Mouse (Mus musculus): ENCODE data around the gene Tas2r143.

Tas2r143 gene

DNA sequence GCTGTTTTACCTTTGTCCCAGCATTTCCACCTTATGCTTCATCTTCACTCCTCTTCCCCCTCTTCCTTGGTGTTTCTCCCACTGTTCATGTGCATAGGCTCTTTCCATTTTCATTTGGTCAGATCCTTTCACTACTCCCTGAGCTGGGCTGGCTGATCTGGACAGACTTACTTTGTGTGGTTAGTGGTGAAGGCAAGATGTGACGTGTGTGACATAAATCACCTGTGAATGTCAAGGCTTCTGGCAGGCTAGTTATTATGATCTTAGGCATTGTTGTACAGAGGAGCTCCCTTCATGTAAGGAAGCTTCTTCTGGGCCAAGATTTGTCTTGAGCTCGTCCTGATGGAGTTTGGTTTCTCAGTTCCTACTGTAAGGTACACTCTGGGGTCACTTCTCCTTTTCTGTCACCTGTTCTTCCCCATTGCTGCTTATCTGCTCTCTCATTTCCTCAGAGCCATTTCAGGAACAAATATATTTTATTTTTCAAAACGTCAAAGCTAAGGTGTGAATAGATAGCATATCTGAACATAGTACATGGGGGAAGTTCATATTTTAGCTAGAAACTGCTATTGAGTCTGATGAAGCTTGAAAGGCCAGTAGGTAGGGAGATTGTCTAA lies 2.9 kb upstream of the Tas2r143 start:
- no peak for DNase-seq (ENCODE audit: low spot score in 2 of 2)

DNA sequence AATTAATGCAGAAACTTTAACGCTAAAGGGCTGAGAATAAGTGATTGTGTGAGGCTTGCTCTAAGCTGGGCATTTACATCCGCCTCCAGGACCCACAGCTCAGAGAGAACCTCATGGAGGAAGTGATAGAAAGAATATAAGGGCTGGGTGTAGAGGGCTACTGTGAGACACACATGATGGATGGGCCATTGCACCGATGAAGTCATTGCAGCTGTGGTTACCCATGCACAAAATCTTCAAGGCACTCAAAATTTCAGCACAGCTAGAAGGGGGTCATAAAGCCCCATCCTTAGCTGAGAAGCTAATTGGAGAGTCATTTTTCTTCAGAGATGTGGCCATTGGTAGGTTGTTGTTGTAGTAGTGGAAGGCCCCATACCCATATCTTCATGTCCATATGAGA lies 1.8 kb upstream of the Tas2r143 start:
- no peak for DNase-seq (ENCODE audit: low spot score in 2 of 2)

DNA sequence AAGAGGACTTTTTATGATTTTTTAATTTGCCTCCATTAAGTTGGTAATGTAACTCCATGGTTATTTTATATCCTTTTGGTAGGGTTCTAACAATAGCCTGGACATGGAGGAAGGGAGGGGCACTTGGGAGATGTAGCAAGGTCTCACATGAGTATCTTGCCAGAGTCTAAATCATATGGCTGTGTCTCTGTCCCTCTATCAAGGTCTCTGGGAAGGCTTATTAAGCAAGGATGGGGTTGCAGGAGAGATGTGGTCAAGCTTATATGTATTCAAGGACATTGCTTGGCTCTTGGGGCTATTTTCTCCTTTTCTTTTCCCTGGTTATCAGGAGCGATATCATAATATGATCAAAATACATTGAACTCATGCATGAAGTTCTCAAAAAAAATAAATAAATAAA lies 1.0 kb upstream of the Tas2r143 start:
- DNase-seq (ENCODE audit: low spot score in 2 of 2): no peak

DNA sequence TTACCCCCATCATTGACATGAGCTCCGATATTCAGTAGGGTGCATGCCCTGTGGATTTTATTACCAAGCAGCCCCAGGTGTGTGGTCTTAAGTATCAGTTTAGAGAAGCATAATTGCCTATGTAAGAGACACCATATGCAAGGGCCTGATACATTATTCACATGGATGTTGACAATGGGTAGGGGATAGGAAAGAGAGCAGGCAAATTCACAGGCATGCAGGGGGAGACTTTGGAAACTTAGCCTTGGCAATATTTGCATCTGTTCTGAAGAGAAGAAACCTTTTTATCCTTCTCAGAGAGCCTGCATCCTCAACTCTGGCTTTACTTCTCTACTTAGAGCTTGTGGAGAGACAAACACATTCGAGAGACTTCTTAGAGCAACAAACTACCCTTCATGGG lies 5.1 kb downstream of the Tas2r143 start, which contains the start of gene Tas2r135:
TSS of gene Tas2r135 (plus strand) at position 301 of the 400 bp plus-strand sequence.
- DNase-seq (ENCODE audit: low spot score in 2 of 2): no peak

DNA sequence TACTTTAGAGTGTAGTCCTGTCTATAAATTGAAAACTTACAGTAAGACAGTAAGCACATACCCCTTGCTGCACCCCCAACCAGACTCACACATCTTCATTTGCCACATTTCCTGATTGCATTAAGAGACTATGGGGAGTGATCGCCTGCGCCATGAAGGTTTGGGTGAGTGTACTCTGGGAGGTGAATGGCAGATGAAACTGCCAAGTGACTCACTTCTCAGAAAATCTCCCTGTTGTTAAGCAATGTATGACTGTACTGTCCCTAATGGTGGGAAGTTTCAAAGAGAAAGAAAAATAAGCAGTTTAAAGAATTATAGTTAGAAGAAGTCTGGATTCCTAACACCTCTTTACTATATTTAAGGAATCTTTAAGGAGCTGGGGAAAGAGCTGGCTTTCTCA lies 19.4 kb downstream of the Tas2r143 start:
- DNase-seq (ENCODE audit: low spot score in 2 of 2): no peak

DNA sequence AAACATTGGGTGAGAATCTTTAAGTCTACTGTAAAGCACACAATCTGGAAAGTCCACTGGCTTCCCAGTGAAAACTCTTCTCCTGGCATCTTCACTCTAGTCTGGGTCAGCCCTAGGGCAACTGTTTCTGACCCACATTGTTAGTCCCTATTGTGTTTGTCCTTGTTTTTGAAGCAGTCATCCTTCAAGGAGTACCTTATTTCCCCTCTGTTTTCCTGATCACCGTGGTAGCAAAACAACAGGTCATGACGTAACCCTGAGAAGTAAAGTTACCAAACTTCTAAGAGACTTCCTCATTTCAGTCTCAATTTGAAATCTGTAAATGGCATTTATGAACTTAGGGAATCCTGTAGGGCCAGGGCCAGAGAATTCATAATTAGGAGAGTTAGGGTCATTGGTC lies 21.4 kb downstream of the Tas2r143 start:
- no peak for DNase-seq (ENCODE audit: low spot score in 2 of 2)

DNA sequence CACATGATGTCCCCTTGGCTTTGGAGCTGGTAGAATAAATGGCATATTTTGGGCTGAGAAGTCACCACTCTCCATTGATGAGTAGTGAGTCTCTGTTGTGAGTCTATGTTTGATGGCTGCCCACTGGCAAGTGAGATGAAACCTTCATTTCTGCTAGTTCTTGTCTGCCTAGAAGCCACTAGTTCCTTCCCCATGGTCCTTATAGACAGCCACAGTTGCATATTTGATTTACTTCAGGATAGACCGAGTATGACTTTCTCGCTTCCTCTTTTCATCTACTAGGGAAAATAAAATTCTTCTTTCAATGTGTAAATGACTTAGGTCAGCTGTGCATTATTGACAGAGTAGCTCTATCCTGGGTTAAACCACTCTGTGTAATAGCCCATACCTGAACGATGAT lies 24.4 kb downstream of the Tas2r143 start:
- no peak for DNase-seq (ENCODE audit: low spot score in 2 of 2)

DNA sequence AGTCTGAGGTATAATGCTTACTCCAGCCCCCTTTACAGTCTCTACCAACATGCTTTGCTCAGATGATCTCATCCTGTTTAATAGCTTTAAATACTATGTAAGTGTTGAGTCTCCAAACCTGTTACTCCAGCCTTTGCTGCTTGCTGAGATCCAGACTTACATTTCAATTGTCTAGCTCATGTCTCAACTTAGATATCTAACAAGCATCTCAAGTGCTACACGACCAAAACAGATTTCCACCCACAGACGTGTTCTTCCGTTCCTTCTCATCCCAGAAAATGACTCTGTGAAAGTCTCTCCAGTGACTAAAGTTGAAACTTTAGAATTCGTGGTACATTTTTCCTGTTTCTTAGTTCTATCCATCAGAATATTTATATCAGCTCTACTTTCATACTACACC lies 26.3 kb downstream of the Tas2r143 start:
- DNase-seq (ENCODE audit: low spot score in 2 of 2): no peak

DNA sequence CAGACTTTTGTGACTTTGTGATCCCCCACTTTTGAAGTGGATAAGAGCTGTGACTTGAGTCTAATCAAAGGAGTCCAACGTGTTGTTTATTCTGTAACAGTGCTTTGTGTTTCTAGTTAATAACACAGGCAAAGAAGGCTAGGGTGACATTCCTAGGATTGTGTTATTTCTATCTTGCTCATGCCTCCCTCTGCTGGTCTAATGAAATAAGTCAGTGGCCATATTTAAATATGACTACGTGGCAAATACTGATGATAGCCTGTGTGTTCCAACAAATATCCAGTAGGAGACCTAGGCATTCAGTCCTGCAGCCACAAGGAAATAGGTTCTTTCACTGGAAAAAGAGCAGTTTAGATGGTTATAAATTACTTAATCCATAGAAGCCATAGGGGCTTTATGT lies 33.5 kb downstream of the Tas2r143 start:
- no peak for DNase-seq (ENCODE audit: low spot score in 2 of 2)

DNA sequence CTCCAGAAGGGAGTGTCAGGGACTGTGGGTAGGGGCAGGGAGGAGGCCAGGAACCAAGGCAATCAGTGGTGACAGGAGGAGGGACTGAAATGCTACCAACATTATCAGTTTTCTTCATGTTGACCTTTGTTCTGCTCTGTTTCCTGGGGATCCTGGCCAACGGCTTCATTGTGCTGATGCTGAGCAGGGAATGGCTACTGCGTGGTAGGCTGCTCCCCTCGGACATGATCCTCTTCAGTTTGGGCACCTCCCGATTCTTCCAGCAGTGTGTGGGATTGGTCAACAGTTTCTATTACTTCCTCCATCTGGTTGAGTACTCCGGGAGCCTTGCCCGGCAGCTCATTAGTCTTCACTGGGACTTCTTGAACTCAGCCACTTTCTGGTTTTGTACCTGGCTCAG lies 34.4 kb downstream of the Tas2r143 start, which contains the start of gene Tas2r126:
TSS of gene Tas2r126 (plus strand) at position 90 of the 400 bp plus-strand sequence.
- DNase-seq (ENCODE audit: low spot score in 2 of 2): no peak

DNA sequence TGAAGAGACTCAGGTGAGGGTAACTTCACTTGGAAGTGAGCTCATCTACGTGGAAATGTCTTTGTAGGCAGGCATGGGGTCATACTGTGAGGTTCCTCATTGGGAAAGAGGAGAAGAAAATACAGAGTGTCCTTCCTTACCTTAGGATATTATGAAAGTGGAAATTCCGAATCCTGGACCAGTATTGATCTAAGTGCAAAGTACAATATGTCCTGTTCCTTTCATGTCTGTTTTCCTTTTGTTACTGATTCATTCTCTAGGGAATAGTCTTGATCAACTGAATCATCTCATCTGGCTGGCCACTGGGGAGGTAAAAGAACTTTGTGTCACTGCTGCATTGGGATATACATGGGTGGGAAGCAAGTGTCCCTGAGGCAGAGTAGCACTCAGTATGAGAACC lies 35.5 kb downstream of the Tas2r143 start:
- DNase-seq (ENCODE audit: low spot score in 2 of 2): no peak

DNA sequence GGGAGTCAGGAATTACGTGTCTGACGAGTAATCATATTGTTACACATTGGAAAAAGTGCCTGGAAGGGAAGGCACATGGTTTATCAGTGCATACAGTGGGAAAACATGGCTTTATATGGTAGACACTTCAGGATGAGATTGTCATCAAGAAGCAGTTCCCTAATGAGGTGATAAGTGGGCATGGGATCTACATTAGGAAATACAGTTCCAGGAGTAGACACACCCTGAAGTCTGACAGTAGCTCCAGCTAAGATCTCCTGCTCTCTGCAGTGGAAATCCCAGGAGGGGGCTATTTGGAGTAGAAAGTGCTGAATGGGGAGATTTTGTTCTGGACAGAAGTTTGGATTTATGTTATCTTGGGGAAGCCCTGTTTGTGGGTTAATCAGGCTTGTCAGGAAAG lies 41.4 kb downstream of the Tas2r143 start:
- DNase-seq (ENCODE audit: low spot score in 2 of 2): no peak

DNA sequence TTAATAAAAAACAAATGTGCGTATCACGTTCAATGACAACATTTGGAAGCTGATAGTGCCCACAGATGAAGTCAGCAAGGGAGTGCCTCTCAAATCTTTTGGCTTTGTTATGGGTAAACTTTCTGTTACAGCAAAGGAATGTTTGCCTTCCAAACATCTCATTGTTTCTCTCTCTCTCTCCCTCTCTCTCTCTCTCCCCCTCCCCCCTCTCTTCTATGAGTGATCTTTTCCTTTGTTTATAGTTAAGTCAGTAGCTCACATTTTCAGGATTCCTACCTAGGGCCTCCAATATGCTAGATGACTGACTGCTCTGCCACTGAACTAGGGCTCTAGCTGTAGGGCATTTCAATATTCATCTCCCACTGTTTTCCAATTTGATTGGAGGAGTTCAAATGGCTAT lies 44.5 kb downstream of the Tas2r143 start:
- DNase-seq (ENCODE audit: low spot score in 2 of 2): no peak

DNA sequence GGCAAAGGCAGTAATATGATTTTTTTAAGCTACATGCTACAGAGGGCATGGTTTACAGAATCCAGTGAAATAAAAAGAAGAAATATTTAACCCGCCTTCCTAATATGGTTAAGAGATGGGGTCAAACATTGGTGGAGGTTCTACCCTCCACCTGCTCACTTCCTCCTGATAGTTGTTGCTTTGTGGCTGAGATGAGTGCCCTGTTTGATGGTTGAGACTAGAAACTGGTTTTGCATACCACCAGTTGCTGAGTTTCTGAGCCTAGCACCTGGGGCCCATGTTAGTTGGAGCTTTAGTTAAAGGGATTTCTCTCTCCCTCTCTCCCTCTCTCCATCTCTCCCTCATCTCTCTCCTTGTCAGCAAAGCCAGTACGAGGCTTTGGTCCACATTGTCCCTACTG lies 47.3 kb downstream of the Tas2r143 start:
- no peak for DNase-seq (ENCODE audit: low spot score in 2 of 2)

Measured in spleen, postnatal 14 days (tissue).